Mouse (Mus musculus): ENCODE results near the gene Pnkd. TPM values are rescaled to one million over a fixed set of nuclear protein-coding genes. Genes with fewer than 3 reads are reported as not detected.

The Pnkd gene
- polyA plus RNA-seq, 1 experiment from 2014 or later: 132 TPM

DNA sequence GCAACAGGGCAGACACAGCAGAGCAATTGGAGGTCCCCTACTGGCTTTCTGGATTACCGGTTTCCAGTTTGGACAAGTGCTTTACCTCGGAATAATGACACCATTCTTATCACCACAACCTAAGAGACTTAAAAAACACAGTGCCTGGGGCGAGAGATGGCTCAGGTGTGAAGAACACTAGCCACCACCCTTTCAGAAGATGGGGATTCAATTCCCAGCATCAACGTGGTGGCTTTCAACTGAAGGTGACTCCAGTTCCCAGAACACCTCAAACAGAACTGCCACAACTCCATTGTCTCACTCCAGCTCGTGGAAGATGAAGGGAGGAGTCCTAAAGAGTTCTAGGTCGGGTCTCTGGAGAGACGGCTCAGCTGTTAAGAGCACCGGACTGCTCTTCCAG lies 100.8 kb downstream of the Pnkd start:
- Histone ChIP-seq H3K36me3 (ENCODE audit: control insufficient read depth, insufficient read depth, low read length) (no peaks in the 10 kb centered on the region), H3K9ac (replicated peaks; ENCODE audit: low read depth, low read length) (no peak overlapping the region), H3K4me2 (replicated peaks; ENCODE audit: low read depth, low read length) (no peak overlapping the region), H3K4me1 (ENCODE audit: control insufficient read depth, insufficient read depth, low read length) (peaks cover 13% of the 10 kb centered on the region; the same call in 1 of the 2 replicates), H3K27ac (ENCODE audit: low read length) (no peak overlapping the region), H3K9me3 (ENCODE audit: control insufficient read depth, low read depth, low read length) (no peaks in the 10 kb centered on the region), H3K4me3 (ENCODE audit: low read depth, low read length) (no peak overlapping the region), H3K27me3 (ENCODE audit: control insufficient read depth, insufficient read depth, low read length) (no peaks in the 10 kb centered on the region)
- no peak for ATAC-seq (ENCODE audit: insufficient number of reproducible peaks, insufficient read depth, low FRiP score, low read depth)
- whole genome bisulfite sequencing: 88% methylated on average over 8 of the region's 8 CpGs

- Histone ChIP-seq H3K9ac (replicated peaks; ENCODE audit: low read depth, low read length) (peak overlapping the region; percentile 50; the same call in 1 of the 2 replicates), H3K9me3 (ENCODE audit: control insufficient read depth, low read depth, low read length) (no peaks in the 10 kb centered on the region), H3K4me2 (replicated peaks; ENCODE audit: low read depth, low read length) (peak overlapping the region; percentile 43), H3K27ac (ENCODE audit: low read length) (peak overlapping the region; percentile 99), H3K4me1 (ENCODE audit: control insufficient read depth, insufficient read depth, low read length) (peaks cover 19% of the 10 kb centered on the region; the same call in 1 of the 2 replicates), H3K27me3 (ENCODE audit: control insufficient read depth, insufficient read depth, low read length) (no peaks in the 10 kb centered on the region), H3K4me3 (ENCODE audit: low read depth, low read length) (peak overlapping the region; percentile 35), H3K36me3 (ENCODE audit: control insufficient read depth, insufficient read depth, low read length) (no peaks in the 10 kb centered on the region)
- ATAC-seq (ENCODE audit: insufficient number of reproducible peaks, insufficient read depth, low FRiP score, low read depth): no peak
- WGBS: 51% methylated on average over 8 of the region's 10 CpGs
These were observed 101.6 kb downstream of the Pnkd start for GRCm38 (mm10) chr1:74386363-74386713.

DNA sequence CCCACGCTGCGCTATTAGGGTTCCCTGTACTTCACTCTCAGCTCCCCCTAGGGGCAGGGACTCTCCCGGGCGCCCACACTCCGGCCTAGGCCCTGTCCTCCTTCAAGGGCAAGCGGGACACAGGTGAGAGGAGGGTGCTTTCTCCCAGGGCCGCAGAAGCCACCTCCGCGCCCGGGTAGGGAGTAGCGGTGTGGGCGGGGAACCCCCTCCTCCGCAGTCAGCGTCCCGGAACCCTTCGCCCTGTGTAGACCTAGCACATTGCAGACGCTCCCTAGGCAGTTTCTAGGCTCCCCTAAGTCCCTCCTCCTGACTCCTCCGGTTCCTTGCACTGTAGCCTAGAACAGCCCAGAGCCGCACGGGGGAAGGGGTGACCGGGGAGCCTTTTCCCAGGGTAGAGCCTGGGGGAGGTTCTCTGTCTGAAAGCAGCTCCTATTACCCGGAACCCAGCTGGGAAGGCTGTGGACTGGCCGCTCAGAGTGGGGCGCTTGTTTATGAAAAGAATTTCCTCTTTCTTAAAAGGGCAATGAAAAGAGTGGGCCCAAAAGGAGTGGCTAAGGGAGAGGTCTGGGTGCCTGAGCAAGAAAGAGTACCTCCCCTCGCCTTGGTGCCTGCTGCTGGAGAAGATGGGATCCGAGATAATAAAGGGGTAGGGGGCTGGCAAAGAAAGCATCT lies 102.1 kb downstream of the Pnkd start:
- H3K9me3 ChIP-seq (ENCODE audit: control insufficient read depth, low read depth, low read length): no peaks in the 10 kb centered on the region
- under 1% methylated on average over 26 of the region's 26 CpGs for WGBS
- peak overlapping the region; percentile 43 for H3K4me2 ChIP-seq (replicated peaks; ENCODE audit: low read depth, low read length)
- H3K36me3 ChIP-seq (ENCODE audit: control insufficient read depth, insufficient read depth, low read length): no peaks in the 10 kb centered on the region
- H3K27me3 ChIP-seq (ENCODE audit: control insufficient read depth, insufficient read depth, low read length): no peaks in the 10 kb centered on the region
- peak overlapping the region; percentile 35 for H3K4me3 ChIP-seq (ENCODE audit: low read depth, low read length)
- H3K4me1 ChIP-seq (ENCODE audit: control insufficient read depth, insufficient read depth, low read length): peaks cover 19% of the 10 kb centered on the region; the same call in 1 of the 2 replicates
- peak overlapping the region; percentile 99 for H3K27ac ChIP-seq (ENCODE audit: low read length)
- H3K9ac ChIP-seq (replicated peaks; ENCODE audit: low read depth, low read length): peak overlapping the region; percentile 50
- peak; percentile 87 for ATAC-seq (ENCODE audit: insufficient number of reproducible peaks, insufficient read depth, low FRiP score, low read depth)

- no peaks in the 10 kb centered on the region for H3K9me3 ChIP-seq (ENCODE audit: control insufficient read depth, low read depth, low read length)
- H3K36me3 ChIP-seq (ENCODE audit: control insufficient read depth, insufficient read depth, low read length): no peaks in the 10 kb centered on the region
- no peak for ATAC-seq (ENCODE audit: insufficient number of reproducible peaks, insufficient read depth, low FRiP score, low read depth)
- H3K4me3 ChIP-seq (ENCODE audit: low read depth, low read length): peak overlapping the region; percentile 35
- 51% methylated on average over 15 of the region's 15 CpGs for WGBS
- peaks cover 21% of the 10 kb centered on the region; the same call in 1 of the 2 replicates for H3K4me1 ChIP-seq (ENCODE audit: control insufficient read depth, insufficient read depth, low read length)
- H3K27ac ChIP-seq (ENCODE audit: low read length): peak overlapping the region; percentile 99
- no peaks in the 10 kb centered on the region for H3K27me3 ChIP-seq (ENCODE audit: control insufficient read depth, insufficient read depth, low read length)
- peak overlapping the region; percentile 50; the same call in 1 of the 2 replicates for H3K9ac ChIP-seq (replicated peaks; ENCODE audit: low read depth, low read length)
- peak overlapping the region; percentile 43 for H3K4me2 ChIP-seq (replicated peaks; ENCODE audit: low read depth, low read length)
These were observed 102.8 kb downstream of the Pnkd start for GRCm38 (mm10) chr1:74387386-74387988.

DNA sequence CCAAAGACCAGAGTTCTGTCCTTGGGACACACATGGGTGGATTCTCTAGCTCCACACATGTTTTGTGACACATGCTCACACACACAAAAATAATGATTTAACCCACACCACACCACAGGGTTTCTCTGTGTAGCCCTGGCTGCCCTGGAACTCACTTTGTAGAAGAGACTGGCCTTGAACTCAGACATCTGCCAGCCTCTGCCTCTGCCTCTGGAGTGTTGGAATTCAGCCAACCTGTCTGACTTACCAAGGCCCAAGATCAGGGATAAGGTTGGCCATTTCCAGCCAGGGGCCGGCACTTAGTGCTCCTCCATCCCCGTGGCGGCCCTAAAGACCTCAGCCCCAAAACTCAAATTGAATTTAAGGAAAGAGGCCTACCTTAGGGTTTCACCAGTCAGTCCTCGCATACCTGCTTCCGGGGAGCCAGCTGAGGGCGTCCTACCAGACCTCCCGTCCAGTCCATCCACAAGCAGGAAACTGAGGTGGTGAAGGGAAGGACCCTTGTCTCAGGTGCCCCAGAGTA lies 103.7 kb downstream of the Pnkd start:
- no peaks in the 10 kb centered on the region for H3K9me3 ChIP-seq (ENCODE audit: control insufficient read depth, low read depth, low read length)
- H3K36me3 ChIP-seq (ENCODE audit: control insufficient read depth, insufficient read depth, low read length): peaks cover under 1% of the 10 kb centered on the region; the same call in 1 of the 2 replicates
- H3K4me2 ChIP-seq (replicated peaks; ENCODE audit: low read depth, low read length): no peak overlapping the region
- no peak overlapping the region for H3K9ac ChIP-seq (replicated peaks; ENCODE audit: low read depth, low read length)
- no peak overlapping the region for H3K27ac ChIP-seq (ENCODE audit: low read length)
- no peak overlapping the region for H3K4me3 ChIP-seq (ENCODE audit: low read depth, low read length)
- 82% methylated on average over 7 of the region's 7 CpGs for WGBS
- H3K4me1 ChIP-seq (ENCODE audit: control insufficient read depth, insufficient read depth, low read length): peaks cover 29% of the 10 kb centered on the region; the same call in 1 of the 2 replicates
- no peaks in the 10 kb centered on the region for H3K27me3 ChIP-seq (ENCODE audit: control insufficient read depth, insufficient read depth, low read length)
- no peak for ATAC-seq (ENCODE audit: insufficient number of reproducible peaks, insufficient read depth, low FRiP score, low read depth)

GRCm38 (mm10) chr1:74389831-74390286 lies 105.1 kb downstream of the Pnkd start:
- WGBS: 5% methylated on average over 29 of the region's 29 CpGs
- no peak for ATAC-seq (ENCODE audit: insufficient number of reproducible peaks, insufficient read depth, low FRiP score, low read depth)
- H3K9me3 ChIP-seq (ENCODE audit: control insufficient read depth, low read depth, low read length): no peaks in the 10 kb centered on the region
- H3K4me1 ChIP-seq (ENCODE audit: control insufficient read depth, insufficient read depth, low read length): peaks cover 33% of the 10 kb centered on the region; the same call in 1 of the 2 replicates
- H3K36me3 ChIP-seq (ENCODE audit: control insufficient read depth, insufficient read depth, low read length): peaks cover 14% of the 10 kb centered on the region
- peak overlapping the region; percentile 26 for H3K9ac ChIP-seq (replicated peaks; ENCODE audit: low read depth, low read length)
- H3K4me3 ChIP-seq (ENCODE audit: low read depth, low read length): peak overlapping the region; percentile 95; the same call in 1 of the 2 replicates
- peak overlapping the region; percentile 99 for H3K27ac ChIP-seq (ENCODE audit: low read length)
- no peaks in the 10 kb centered on the region for H3K27me3 ChIP-seq (ENCODE audit: control insufficient read depth, insufficient read depth, low read length)
- H3K4me2 ChIP-seq (replicated peaks; ENCODE audit: low read depth, low read length): peak overlapping the region; percentile 42

- 9% methylated on average over 21 of the region's 21 CpGs for WGBS
- peaks cover 33% of the 10 kb centered on the region; the same call in 1 of the 2 replicates for H3K4me1 ChIP-seq (ENCODE audit: control insufficient read depth, insufficient read depth, low read length)
- H3K4me2 ChIP-seq (replicated peaks; ENCODE audit: low read depth, low read length): peak overlapping the region; percentile 42
- no peak for ATAC-seq (ENCODE audit: insufficient number of reproducible peaks, insufficient read depth, low FRiP score, low read depth)
- no peaks in the 10 kb centered on the region for H3K27me3 ChIP-seq (ENCODE audit: control insufficient read depth, insufficient read depth, low read length)
- H3K9me3 ChIP-seq (ENCODE audit: control insufficient read depth, low read depth, low read length): no peaks in the 10 kb centered on the region
- H3K36me3 ChIP-seq (ENCODE audit: control insufficient read depth, insufficient read depth, low read length): peaks cover 20% of the 10 kb centered on the region
- peak overlapping the region; percentile 26 for H3K9ac ChIP-seq (replicated peaks; ENCODE audit: low read depth, low read length)
- H3K4me3 ChIP-seq (ENCODE audit: low read depth, low read length): peak overlapping the region; percentile 95
- H3K27ac ChIP-seq (ENCODE audit: low read length): peak overlapping the region; percentile 99
These were observed 105.7 kb downstream of the Pnkd start for GRCm38 (mm10) chr1:74390287-74390906.
